ENCODE assay signal across 16 mouse cellular contexts in the genomic region with DNA sequence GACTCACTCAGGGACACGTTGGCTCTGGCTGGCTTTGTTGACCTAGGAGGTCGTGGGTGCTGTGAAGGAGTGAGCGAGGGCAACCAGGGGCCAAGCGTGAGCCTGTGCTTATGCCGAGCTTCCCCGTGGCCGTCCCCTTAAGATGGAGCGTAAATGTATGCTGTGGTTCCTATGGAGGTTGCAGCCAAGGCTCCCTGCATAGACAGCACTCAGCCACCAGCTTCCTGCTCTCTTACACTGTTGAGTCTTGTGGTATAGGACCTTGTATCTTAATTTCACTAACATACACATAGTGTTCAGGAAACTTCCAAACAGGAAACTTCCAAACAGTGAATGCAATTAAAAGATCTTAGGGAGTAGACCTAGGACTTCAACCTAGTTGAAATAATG. TPM values are rescaled to one million over a fixed set of nuclear protein-coding genes. Genes with fewer than 3 reads are reported as not detected.
DNase-seq lines count a peak whose midpoint lies in the region; ATAC-seq and TF ChIP-seq lines count a peak whose summit lies in the region.
"Had no signal": no experiment of that assay in that cellular context is flagged by ENCODE, and none has a peak within 500 bp of the region (broad histone marks: within the 10 kb centered on the region; RNA-seq: fewer than 3 reads in every experiment).

No protein-coding gene starts in this region.

- no peak for TF ChIP-seq POLR2A in small intestine, adult 2 months (IDR thresholded peaks at IDR 0.05; ENCODE audit: low read depth, low read length)

- H3K4me1 ChIP-seq in embryonic facial prominence, embryonic 14.5 days (ENCODE audit: control insufficient read depth, insufficient read depth, low read length) = no peaks in the 10 kb centered on the region
- H3K4me1 ChIP-seq in embryonic facial prominence, embryonic 10.5 days = peaks cover 26% of the 10 kb centered on the region
- H3K4me1 ChIP-seq in kidney, embryonic 14.5 days (ENCODE audit: control insufficient read depth, insufficient read depth, low read length) = no peaks in the 10 kb centered on the region
- peaks cover 7% of the 10 kb centered on the region for H3K4me1 ChIP-seq in lung, embryonic 16.5 days (replicated peaks; ENCODE audit: control insufficient read depth, insufficient read depth, low read length)
- peaks cover 13% of the 10 kb centered on the region for H3K4me1 ChIP-seq in small intestine, adult 2 months (ENCODE audit: control insufficient read depth, insufficient read depth, insufficient read length, low read length)

- no peak for TF ChIP-seq CTCF in small intestine, adult 2 months (IDR thresholded peaks at IDR 0.05; ENCODE audit: extremely low read depth, insufficient read length, insufficient replicate concordance, low read depth, low read length)

- H3K9me3 ChIP-seq in embryonic facial prominence, embryonic 14.5 days (ENCODE audit: control insufficient read depth, low read length) = no peaks in the 10 kb centered on the region
- no peaks in the 10 kb centered on the region for H3K9me3 ChIP-seq in embryonic facial prominence, embryonic 10.5 days
- no peaks in the 10 kb centered on the region for H3K9me3 ChIP-seq in kidney, embryonic 14.5 days (ENCODE audit: control insufficient read depth, low read length)
- H3K9me3 ChIP-seq in lung, embryonic 16.5 days (ENCODE audit: control insufficient read depth, low read length) = no peaks in the 10 kb centered on the region
- H3K9me3 ChIP-seq: liver, embryonic 15.5 days; midbrain, embryonic 13.5 days had no signal

- 0 out of 2 replicates have a peak, but pooled peaks have one; percentile 9 for ATAC-seq in embryonic facial prominence, embryonic 14.5 days (ENCODE audit: low read depth)
- ATAC-seq in kidney, embryonic 14.5 days (ENCODE audit: low FRiP score, low TSS enrichment) = peak; percentile 57; the same call in 1 of the 2 replicates
- 0 out of 2 replicates have a peak, but pooled peaks have one; percentile 43 for ATAC-seq in lung, embryonic 16.5 days (ENCODE audit: low read depth)
- no peak for ATAC-seq in activated CD4-positive, CD25-positive, alpha-beta regulatory T cell, adult 4 months
- ATAC-seq: midbrain, embryonic 13.5 days had no signal

- no peak overlapping the region for H3K4me2 ChIP-seq in embryonic facial prominence, embryonic 14.5 days (ENCODE audit: low read depth, low read length)
- no peak overlapping the region for H3K4me2 ChIP-seq in kidney, embryonic 14.5 days (replicated peaks; ENCODE audit: low read depth, low read length)
- no peak overlapping the region for H3K4me2 ChIP-seq in lung, embryonic 16.5 days (ENCODE audit: low read depth, low read length)
- H3K4me2 ChIP-seq: liver, embryonic 15.5 days; midbrain, embryonic 13.5 days had no signal

- no peak overlapping the region for H3K9ac ChIP-seq in embryonic facial prominence, embryonic 14.5 days (ENCODE audit: low read depth, low read length)
- H3K9ac ChIP-seq in kidney, embryonic 14.5 days (ENCODE audit: low read depth, low read length) = no peak overlapping the region
- H3K9ac ChIP-seq in lung, embryonic 16.5 days (ENCODE audit: low read length) = no peak overlapping the region
- H3K9ac ChIP-seq: liver, embryonic 15.5 days; midbrain, embryonic 13.5 days had no signal

- H3K4me3 ChIP-seq in embryonic facial prominence, embryonic 14.5 days (ENCODE audit: low read depth, low read length) = no peak overlapping the region
- H3K4me3 ChIP-seq in embryonic facial prominence, embryonic 10.5 days = no peak overlapping the region
- H3K4me3 ChIP-seq in kidney, embryonic 14.5 days (ENCODE audit: low read length) = no peak overlapping the region
- H3K4me3 ChIP-seq in lung, embryonic 16.5 days (ENCODE audit: low read length) = no peak overlapping the region
- no peak overlapping the region for H3K4me3 ChIP-seq in small intestine, adult 2 months (ENCODE audit: low read depth, low read length)
- H3K4me3 ChIP-seq: liver, embryonic 15.5 days; midbrain, embryonic 13.5 days had no signal

- 64% methylated on average over 8 of the region's 8 CpGs for WGBS in embryonic facial prominence, embryonic 14.5 days
- 62% methylated on average over 8 of the region's 8 CpGs for WGBS in embryonic facial prominence, embryonic 10.5 days
- 56% methylated on average over 8 of the region's 8 CpGs for WGBS in kidney, embryonic 14.5 days
- 50% methylated on average over 8 of the region's 8 CpGs for WGBS in lung, embryonic 16.5 days
- 31% methylated on average over 8 of the region's 8 CpGs for WGBS in small intestine, adult 2 months

- H3K27ac ChIP-seq in embryonic facial prominence, embryonic 14.5 days (replicated peaks; ENCODE audit: low read depth, low read length) = no peak overlapping the region
- no peak overlapping the region for H3K27ac ChIP-seq in embryonic facial prominence, embryonic 10.5 days (replicated peaks)
- no peak overlapping the region for H3K27ac ChIP-seq in kidney, embryonic 14.5 days (ENCODE audit: low read depth, low read length)
- peak overlapping the region; percentile 10; the same call in 1 of the 2 replicates for H3K27ac ChIP-seq in lung, embryonic 16.5 days (ENCODE audit: low read length)
- H3K27ac ChIP-seq in small intestine, adult 2 months (ENCODE audit: insufficient read depth, low read depth, low read length) = peak overlapping the region; percentile 79
- H3K27ac ChIP-seq: midbrain, embryonic 13.5 days had no signal

- no peaks in the 10 kb centered on the region for H3K27me3 ChIP-seq in embryonic facial prominence, embryonic 14.5 days (replicated peaks; ENCODE audit: control insufficient read depth, insufficient read depth, low read length)
- H3K27me3 ChIP-seq in embryonic facial prominence, embryonic 10.5 days (replicated peaks; ENCODE audit: low read depth, poor library complexity, severe bottlenecking) = no peaks in the 10 kb centered on the region
- H3K27me3 ChIP-seq in kidney, embryonic 14.5 days (ENCODE audit: control insufficient read depth, insufficient read depth, low read length) = no peaks in the 10 kb centered on the region; the same call in 1 of the 2 replicates
- no peaks in the 10 kb centered on the region for H3K27me3 ChIP-seq in lung, embryonic 16.5 days (ENCODE audit: control insufficient read depth, insufficient read depth, low read depth, low read length)
- H3K27me3 ChIP-seq in small intestine, adult 2 months (ENCODE audit: control insufficient read depth, insufficient read depth, low read length) = no peaks in the 10 kb centered on the region
- H3K27me3 ChIP-seq: CH12.LX; liver, embryonic 15.5 days; midbrain, embryonic 13.5 days had no signal

- no peak for DNase-seq in embryonic facial prominence, embryonic 14.5 days (ENCODE audit: low spot score)
- no peak for DNase-seq in embryonic facial prominence, embryonic 10.5 days (ENCODE audit: low spot score)
- no peak for DNase-seq in kidney, adult 18-20 months
- no peak for DNase-seq in lung, postnatal 25 days (ENCODE audit: low spot score)
- DNase-seq: adrenal gland, postnatal 36 days; cerebellum, adult 2 months; gastrocnemius, postnatal 14 days; kidney, postnatal 14 days; lung, postnatal 36 days had no signal

- H3K36me3 ChIP-seq in embryonic facial prominence, embryonic 14.5 days (ENCODE audit: control insufficient read depth, insufficient read depth, low read length) = peaks cover 54% of the 10 kb centered on the region
- peaks cover 73% of the 10 kb centered on the region for H3K36me3 ChIP-seq in embryonic facial prominence, embryonic 10.5 days (replicated peaks)
- peaks cover 16% of the 10 kb centered on the region for H3K36me3 ChIP-seq in kidney, embryonic 14.5 days (ENCODE audit: control insufficient read depth, insufficient read depth, low read length)
- H3K36me3 ChIP-seq in lung, embryonic 16.5 days (ENCODE audit: control insufficient read depth, insufficient read depth, low read length) = peaks cover 10% of the 10 kb centered on the region
- peaks cover 11% of the 10 kb centered on the region for H3K36me3 ChIP-seq in small intestine, adult 2 months (ENCODE audit: control insufficient read depth, insufficient read depth, low read length)

RNA-seq across cellular contexts. Expression of a gene that starts 17.6 kb away (rescaled TPM):
- polyA plus RNA-seq in embryonic facial prominence, embryonic 14.5 days (2014; fragmentation: Nextera tagmentation; extraction: Ambion mirVana) = 26.6 and 29.7 TPM in 2 replicates
- 35.2 and 36.1 TPM in 2 replicates for polyA plus RNA-seq in embryonic facial prominence, embryonic 10.5 days (2016; fragmentation: Nextera tagmentation; extraction: Ambion mirVana)
- 19.5 and 33.0 TPM in 2 replicates for polyA plus RNA-seq in kidney, embryonic 14.5 days (2014; fragmentation: Nextera tagmentation; extraction: Ambion mirVana)
- 27.4 and 31.8 TPM in 2 replicates for polyA plus RNA-seq in lung, embryonic 16.5 days (2015; fragmentation: Nextera tagmentation; extraction: Ambion mirVana)
- 12.2 and 13.6 TPM in 2 replicates for polyA plus RNA-seq in small intestine, adult 2 months (2012; rRNA removed)
- polyA plus RNA-seq in activated CD4-positive, CD25-positive, alpha-beta regulatory T cell, adult 4 months (2017; shearing (Covaris generic)) = 1 to 10 TPM; 3.3 to 7.0 TPM

RNA-seq across cellular contexts. Expression of a gene that starts 51.7 kb away (rescaled TPM):
- 4.3 and 6.2 TPM in 2 replicates for polyA plus RNA-seq in embryonic facial prominence, embryonic 14.5 days (2014; fragmentation: Nextera tagmentation; extraction: Ambion mirVana)
- polyA plus RNA-seq in embryonic facial prominence, embryonic 10.5 days (2016; fragmentation: Nextera tagmentation; extraction: Ambion mirVana) = 1.9 and 2.6 TPM in 2 replicates
- polyA plus RNA-seq in kidney, embryonic 14.5 days (2014; fragmentation: Nextera tagmentation; extraction: Ambion mirVana) = 5.8 and 5.9 TPM in 2 replicates
- polyA plus RNA-seq in lung, embryonic 16.5 days (2015; fragmentation: Nextera tagmentation; extraction: Ambion mirVana) = 2.8 and 3.2 TPM in 2 replicates
- polyA plus RNA-seq in small intestine, adult 2 months (2012; rRNA removed) = 3.4 and 10.8 TPM in 2 replicates
- 1 to 10 TPM; 3.0 to 3.6 TPM for polyA plus RNA-seq in activated CD4-positive, CD25-positive, alpha-beta regulatory T cell, adult 4 months (2017; shearing (Covaris generic))

Comparison
In these comparisons a context has a peak if more than half of its experiments do, and no peak if none do; other contexts are left out.
1. H3K27ac ChIP-seq: peak in lung, embryonic 16.5 days (single experiment) and small intestine, adult 2 months (single experiment); none in embryonic facial prominence, embryonic 14.5 days (single experiment), embryonic facial prominence, embryonic 10.5 days (single experiment) and kidney, embryonic 14.5 days (single experiment).